Mouse (Mus musculus): ENCODE results near the gene Tbc1d24. TPM values are rescaled to one million over a fixed set of nuclear protein-coding genes. Genes with fewer than 3 reads are reported as not detected.

Gene Tbc1d24
- polyA plus RNA-seq, 1 experiment from 2014 or later: 5.1 TPM

DNA sequence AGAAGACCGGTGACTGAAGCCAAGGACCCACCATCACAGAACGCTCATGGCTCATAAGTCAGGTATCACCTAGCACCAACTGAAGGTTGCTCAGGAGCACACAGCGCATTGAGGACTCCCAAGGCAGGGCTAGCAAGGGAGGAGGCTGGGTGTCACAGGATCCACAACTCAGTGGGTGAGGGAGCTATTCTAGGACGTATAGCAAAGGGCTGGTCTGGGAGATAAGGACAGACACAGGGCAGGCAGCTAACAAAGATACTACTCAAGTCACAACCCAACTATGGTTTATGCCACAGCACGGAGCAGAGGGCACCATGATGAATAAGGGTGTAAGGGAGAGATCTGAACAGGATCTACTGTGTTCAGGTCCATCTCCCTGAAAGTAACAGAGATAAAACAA lies 20.5 kb upstream of the Tbc1d24 start:
- no peaks in the 10 kb centered on the region for H3K27me3 ChIP-seq (replicated peaks)
- 71% methylated on average over 5 of the region's 5 CpGs for WGBS
- H3K4me1 ChIP-seq (replicated peaks): peaks cover 4% of the 10 kb centered on the region
- H3K9ac ChIP-seq: no peak overlapping the region
- peak; percentile 88 for ATAC-seq (ENCODE audit: insufficient number of reproducible peaks, low FRiP score)
- no peak overlapping the region for H3K4me2 ChIP-seq
- H3K36me3 ChIP-seq: peaks cover 86% of the 10 kb centered on the region
- H3K4me3 ChIP-seq: no peak overlapping the region
- H3K27ac ChIP-seq (ENCODE audit: poor library complexity, severe bottlenecking): peak overlapping the region; percentile 25; the same call in 1 of the 2 replicates
- H3K9me3 ChIP-seq (replicated peaks): no peaks in the 10 kb centered on the region

DNA sequence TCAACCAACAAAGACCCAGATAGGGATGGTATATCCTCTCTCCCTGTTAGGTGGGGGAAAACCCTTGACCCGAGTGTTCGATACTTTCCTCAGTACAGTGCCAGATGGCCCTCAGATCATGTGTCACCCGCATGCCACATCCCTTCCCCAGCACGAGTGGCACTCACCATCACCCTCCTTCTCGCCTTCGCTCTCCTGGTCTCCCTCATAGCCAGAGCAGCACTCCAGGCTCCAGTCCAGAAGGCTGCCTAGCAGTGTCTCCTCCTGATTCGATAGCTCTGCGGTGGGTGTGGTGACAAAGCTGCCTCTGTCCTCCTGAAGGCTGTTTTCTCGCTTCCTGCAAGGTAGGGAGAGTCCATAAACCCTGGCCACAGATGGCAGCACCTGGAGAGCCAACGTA lies 19.4 kb upstream of the Tbc1d24 start:
- no peak overlapping the region for H3K9ac ChIP-seq
- no peak overlapping the region for H3K4me3 ChIP-seq
- peaks cover 75% of the 10 kb centered on the region for H3K36me3 ChIP-seq
- H3K27me3 ChIP-seq (replicated peaks): no peaks in the 10 kb centered on the region
- no peak overlapping the region for H3K4me2 ChIP-seq
- H3K27ac ChIP-seq (ENCODE audit: poor library complexity, severe bottlenecking): 0 out of 2 replicates have a peak overlapping the region, but pooled peaks have one; percentile 15
- ATAC-seq (ENCODE audit: insufficient number of reproducible peaks, low FRiP score): no peak
- H3K4me1 ChIP-seq (replicated peaks): peaks cover 8% of the 10 kb centered on the region
- WGBS: 90% methylated on average over 10 of the region's 10 CpGs
- H3K9me3 ChIP-seq (replicated peaks): no peaks in the 10 kb centered on the region

DNA sequence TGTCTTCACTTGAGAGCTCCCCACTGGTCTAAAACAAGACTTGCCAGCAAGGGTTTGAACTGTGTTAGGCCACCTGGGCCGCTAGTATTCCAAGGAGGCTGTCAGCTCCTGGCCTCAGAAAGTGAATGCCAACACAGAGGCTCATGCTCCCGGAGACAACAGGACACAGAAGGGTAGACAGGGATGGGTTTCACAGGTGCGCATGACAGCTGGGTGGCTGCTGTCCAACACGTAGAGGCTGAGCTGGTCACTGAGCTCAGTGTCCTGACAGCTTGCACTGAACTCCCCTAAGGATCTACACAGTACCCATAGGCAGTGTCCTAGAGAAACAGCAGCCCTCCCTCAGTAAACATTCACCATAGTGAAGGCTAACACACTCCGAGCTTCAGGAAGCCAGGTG lies 18.2 kb upstream of the Tbc1d24 start:
- no peak for ATAC-seq (ENCODE audit: insufficient number of reproducible peaks, low FRiP score)
- Histone ChIP-seq H3K4me1 (replicated peaks) (peaks cover 14% of the 10 kb centered on the region), H3K27ac (ENCODE audit: poor library complexity, severe bottlenecking) (no peak overlapping the region), H3K9ac (no peak overlapping the region), H3K4me2 (no peak overlapping the region), H3K9me3 (replicated peaks) (no peaks in the 10 kb centered on the region), H3K36me3 (peaks cover 65% of the 10 kb centered on the region), H3K27me3 (replicated peaks) (no peaks in the 10 kb centered on the region), H3K4me3 (no peak overlapping the region)
- 89% methylated on average over 5 of the region's 5 CpGs for WGBS

DNA sequence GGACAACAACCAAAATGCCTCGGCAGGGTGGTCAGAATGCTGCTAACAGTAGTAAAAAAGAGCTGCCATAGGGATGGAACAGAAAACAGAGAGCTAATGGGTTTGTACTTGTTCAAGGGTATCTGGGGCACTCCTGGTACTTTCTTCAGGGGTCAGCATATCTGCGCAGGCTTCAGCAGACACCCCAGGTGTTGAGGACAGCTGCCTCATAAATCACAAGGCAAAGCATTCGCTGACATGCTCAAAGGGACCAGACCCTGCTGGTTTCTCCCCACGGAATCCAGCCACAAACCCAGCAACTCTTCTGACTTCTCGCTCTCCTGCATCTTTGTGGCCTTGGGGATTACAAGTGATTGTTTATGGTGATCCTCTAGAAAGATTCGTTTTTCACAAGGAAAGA lies 17.3 kb upstream of the Tbc1d24 start:
- H3K4me3 ChIP-seq: no peak overlapping the region
- peaks cover 14% of the 10 kb centered on the region for H3K4me1 ChIP-seq (replicated peaks)
- H3K9me3 ChIP-seq (replicated peaks): no peaks in the 10 kb centered on the region
- H3K9ac ChIP-seq: no peak overlapping the region
- H3K36me3 ChIP-seq: peaks cover 65% of the 10 kb centered on the region
- H3K4me2 ChIP-seq: no peak overlapping the region
- no peaks in the 10 kb centered on the region for H3K27me3 ChIP-seq (replicated peaks)
- no peak for ATAC-seq (ENCODE audit: insufficient number of reproducible peaks, low FRiP score)
- H3K27ac ChIP-seq (ENCODE audit: poor library complexity, severe bottlenecking): no peak overlapping the region
- 79% methylated on average over 6 of the region's 6 CpGs for WGBS

DNA sequence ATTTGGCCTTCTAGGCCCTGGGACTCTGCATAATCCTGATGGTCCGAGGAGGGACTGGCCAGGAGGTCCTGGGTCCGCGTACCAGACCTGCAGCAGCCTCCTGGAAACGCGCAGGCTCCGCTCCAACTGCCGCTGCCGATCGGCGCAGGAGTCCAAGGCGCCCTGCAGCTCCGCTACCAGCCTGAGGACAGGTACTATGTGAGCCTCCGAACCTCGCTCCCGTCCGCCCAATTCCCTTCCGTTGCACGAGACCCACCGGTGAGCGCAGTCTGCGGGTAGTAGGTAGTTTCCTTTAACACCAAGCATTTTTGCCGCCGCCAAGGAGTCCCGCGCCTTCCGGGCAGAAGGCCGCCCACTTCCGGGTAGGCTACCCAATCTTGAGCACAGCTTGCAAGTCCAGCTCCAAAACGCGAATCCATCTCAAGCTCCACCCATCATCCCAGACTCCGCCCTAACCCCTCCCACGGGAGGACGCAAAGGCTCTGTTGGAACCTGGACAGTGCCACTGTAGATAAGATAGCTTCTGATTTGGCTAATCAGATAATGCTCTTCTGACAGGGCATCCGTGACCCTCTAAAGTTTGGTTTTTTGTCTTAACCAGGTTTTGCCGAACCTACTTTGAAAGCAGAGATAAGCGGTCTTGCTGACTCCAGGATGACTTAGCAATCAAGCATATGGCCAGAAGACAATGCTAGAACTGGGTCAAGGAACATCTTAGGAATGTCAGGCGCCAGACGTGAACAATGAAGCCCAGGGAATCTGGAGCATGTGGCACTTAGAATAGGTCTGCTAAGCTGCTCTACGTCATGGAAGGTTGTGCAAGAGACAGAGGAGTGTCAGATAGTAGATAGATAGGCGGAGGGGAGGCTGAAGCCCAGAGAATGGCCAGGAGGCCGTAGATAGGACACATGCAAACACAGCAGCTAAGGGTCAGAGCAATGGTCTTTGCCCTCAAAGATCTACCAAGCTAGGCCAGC lies 15.4 kb upstream of the Tbc1d24 start, which contains the start of gene Tedc2:
TSS of gene Tedc2 (minus strand) at position 417 of the 977 bp plus-strand sequence.
- H3K9ac ChIP-seq: peak within 1 kb of the TSS; percentile 77
- peak within 1 kb of the TSS; percentile 33 for H3K27ac ChIP-seq (ENCODE audit: poor library complexity, severe bottlenecking)
- WGBS: 2% methylated on average over 41 of the region's 41 CpGs
- peaks cover 14% of the 10 kb centered on the region for H3K4me1 ChIP-seq (replicated peaks)
- H3K4me3 ChIP-seq: peak within 1 kb of the TSS; percentile 74
- peak within 1 kb of the TSS; percentile 81 for H3K4me2 ChIP-seq
- H3K27me3 ChIP-seq (replicated peaks): no peaks in the 10 kb centered on the region
- H3K9me3 ChIP-seq (replicated peaks): no peaks in the 10 kb centered on the region
- peaks cover 61% of the 10 kb centered on the region for H3K36me3 ChIP-seq
- ATAC-seq (ENCODE audit: insufficient number of reproducible peaks, low FRiP score): peak; percentile 92

DNA sequence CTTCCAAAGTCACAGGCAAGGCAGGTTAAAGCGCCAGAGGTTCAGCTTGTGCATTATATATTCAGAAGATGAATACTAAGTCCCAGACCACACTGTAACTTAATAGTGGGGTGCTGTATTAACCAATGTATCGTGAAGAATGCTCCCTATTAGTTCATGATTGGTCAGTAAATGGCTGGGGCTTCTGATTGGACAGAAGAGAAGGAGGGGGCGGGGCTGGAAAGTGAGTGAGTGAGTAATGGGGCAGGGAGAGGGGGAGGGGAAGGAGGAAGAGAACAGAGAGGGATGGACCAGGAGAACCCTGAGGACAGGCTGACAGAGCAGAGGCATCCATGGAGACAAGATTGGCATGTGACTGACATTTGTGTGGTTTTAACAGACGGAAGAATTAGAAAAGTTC lies 11.5 kb upstream of the Tbc1d24 start:
- no peak overlapping the region for H3K9ac ChIP-seq
- H3K36me3 ChIP-seq: peaks cover 33% of the 10 kb centered on the region
- H3K4me3 ChIP-seq: no peak overlapping the region
- H3K4me1 ChIP-seq (replicated peaks): peaks cover 19% of the 10 kb centered on the region
- WGBS: 79% methylated on average over 4 of the region's 4 CpGs
- no peak overlapping the region for H3K4me2 ChIP-seq
- H3K27me3 ChIP-seq (replicated peaks): no peaks in the 10 kb centered on the region
- H3K27ac ChIP-seq (ENCODE audit: poor library complexity, severe bottlenecking): no peak overlapping the region
- H3K9me3 ChIP-seq (replicated peaks): no peaks in the 10 kb centered on the region
- no peak for ATAC-seq (ENCODE audit: insufficient number of reproducible peaks, low FRiP score)

DNA sequence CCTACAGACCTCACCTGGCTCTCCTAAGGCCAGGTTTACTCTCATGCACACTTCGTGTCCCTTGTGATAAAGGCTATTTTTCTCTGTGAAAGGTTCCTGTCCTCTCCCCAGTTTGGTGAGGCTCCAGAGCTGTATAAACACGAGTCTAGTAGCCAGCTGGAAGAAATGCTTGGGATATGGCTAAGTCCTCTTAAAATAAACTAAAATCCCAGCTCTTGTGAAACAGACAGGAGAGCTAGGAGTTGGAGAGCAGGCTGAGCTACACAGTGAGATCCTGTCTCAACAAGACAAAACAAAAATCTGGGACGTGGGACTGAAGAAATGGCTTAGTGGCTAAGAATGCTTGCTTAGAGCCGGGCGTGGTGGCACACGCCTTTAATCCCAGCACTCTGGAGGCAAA lies 7.8 kb upstream of the Tbc1d24 start:
- no peaks in the 10 kb centered on the region for H3K9me3 ChIP-seq (replicated peaks)
- peaks cover 33% of the 10 kb centered on the region for H3K4me1 ChIP-seq (replicated peaks)
- H3K9ac ChIP-seq: no peak overlapping the region
- no peak overlapping the region for H3K4me3 ChIP-seq
- peaks cover 29% of the 10 kb centered on the region for H3K36me3 ChIP-seq
- peaks cover 13% of the 10 kb centered on the region for H3K27me3 ChIP-seq (replicated peaks)
- WGBS: 73% methylated on average over 6 of the region's 6 CpGs
- no peak overlapping the region for H3K27ac ChIP-seq (ENCODE audit: poor library complexity, severe bottlenecking)
- no peak overlapping the region for H3K4me2 ChIP-seq
- no peak for ATAC-seq (ENCODE audit: insufficient number of reproducible peaks, low FRiP score)

DNA sequence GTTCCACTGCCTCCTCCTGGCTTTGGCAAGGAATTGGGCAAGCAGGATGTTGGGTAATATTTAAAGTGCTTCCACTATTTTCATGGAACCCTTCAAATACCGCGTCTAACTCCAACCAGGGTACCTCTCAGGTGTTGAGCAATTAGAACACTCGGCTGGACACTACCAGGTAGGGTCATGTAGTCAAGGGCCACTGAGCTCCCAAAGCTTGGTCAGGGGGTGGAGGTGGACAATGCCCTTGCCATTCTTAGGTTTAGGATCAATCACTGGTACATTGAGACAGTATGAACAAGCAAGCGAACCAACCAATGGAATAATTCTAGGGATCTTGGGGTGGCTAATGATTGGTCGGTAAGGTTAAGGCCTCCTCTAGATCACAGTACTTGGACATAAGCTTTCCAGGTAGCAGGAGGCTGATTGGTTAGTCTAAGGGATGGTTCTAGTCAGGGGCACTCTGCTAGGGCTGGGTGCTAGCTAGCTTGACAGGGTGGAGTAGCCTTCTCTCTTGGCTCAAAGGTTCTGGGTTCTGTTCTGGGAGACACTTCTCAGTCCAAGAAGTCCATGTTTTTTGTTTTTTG lies 7.2 kb upstream of the Tbc1d24 start:
- peak overlapping the region; percentile 50; the same call in 1 of the 2 replicates for H3K4me3 ChIP-seq
- ATAC-seq (ENCODE audit: insufficient number of reproducible peaks, low FRiP score): no peak
- peaks cover 23% of the 10 kb centered on the region for H3K36me3 ChIP-seq
- 37% methylated on average over 5 of the region's 5 CpGs for WGBS
- H3K27me3 ChIP-seq (replicated peaks): peaks cover 20% of the 10 kb centered on the region
- peak overlapping the region; percentile 83 for H3K4me2 ChIP-seq
- no peak overlapping the region for H3K9ac ChIP-seq
- peaks cover 39% of the 10 kb centered on the region for H3K4me1 ChIP-seq (replicated peaks)
- no peak overlapping the region for H3K27ac ChIP-seq (ENCODE audit: poor library complexity, severe bottlenecking)
- no peaks in the 10 kb centered on the region for H3K9me3 ChIP-seq (replicated peaks)

DNA sequence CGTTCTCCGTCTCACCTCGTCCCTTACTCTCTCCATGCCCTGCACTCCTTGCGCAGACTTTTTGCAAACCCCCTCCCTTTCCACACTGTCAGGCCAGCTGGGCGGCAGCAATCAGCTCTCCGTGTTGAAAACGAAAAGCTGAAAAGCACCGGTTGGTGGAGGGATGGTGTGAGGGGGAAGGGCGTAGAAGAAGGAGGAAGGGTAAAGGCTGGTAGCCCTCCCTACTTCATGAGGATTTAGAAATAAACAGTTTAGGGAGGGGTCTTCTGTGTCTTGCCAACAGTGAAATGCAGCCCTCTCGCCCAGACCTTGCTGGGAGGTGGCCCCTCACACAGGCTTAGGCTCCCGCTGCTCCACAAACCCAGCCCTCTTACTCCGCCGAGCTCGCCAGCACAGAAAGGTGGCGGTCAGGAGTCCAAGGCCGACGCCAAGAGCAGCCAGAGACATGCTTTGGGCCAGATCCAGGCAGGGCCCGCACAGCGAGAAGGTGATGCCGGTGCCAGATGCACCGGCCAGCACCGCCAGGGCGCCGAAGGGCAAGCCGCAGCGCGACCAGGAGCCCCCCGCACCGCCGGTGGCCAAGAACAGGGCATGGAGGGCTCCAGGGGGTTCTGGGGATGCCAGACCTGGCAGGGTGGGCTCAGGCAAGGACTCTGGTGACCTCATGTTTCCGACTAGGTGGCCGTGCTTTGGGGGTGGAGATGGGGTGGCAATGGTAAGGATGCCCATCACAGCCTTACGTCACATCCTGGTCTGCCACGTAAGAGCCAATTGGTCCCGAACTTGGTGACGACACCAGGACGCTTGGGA lies 6.5 kb upstream of the Tbc1d24 start:
- Histone ChIP-seq H3K4me2 (peak overlapping the region; percentile 83), H3K4me1 (replicated peaks) (peaks cover 46% of the 10 kb centered on the region), H3K27ac (ENCODE audit: poor library complexity, severe bottlenecking) (no peak overlapping the region), H3K4me3 (peak overlapping the region; percentile 50), H3K27me3 (replicated peaks) (peaks cover 27% of the 10 kb centered on the region), H3K36me3 (peaks cover 19% of the 10 kb centered on the region), H3K9me3 (replicated peaks) (no peaks in the 10 kb centered on the region), H3K9ac (peak overlapping the region; percentile 71)
- WGBS: 2% methylated on average over 37 of the region's 37 CpGs
- ATAC-seq (ENCODE audit: insufficient number of reproducible peaks, low FRiP score): no peak

DNA sequence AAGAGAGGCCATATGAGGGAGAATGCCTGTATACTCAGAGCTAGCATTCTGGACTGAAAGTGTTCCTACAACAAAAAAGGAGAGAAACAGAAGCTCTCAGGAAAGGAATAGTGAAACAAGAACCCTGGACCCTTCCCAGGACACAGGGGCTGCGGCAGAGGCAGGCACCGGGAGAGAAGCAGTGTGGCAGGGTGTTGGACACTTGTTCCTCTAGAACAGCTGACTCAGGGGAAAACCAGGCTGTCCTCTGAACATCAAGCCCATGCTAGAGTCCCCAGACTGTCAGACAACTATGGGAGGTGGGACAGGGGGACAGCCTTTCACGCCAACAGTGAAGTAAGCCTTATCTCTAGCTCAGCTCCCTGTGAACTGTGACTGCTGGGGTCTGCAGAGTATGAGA lies 5.2 kb upstream of the Tbc1d24 start:
- H3K27me3 ChIP-seq (replicated peaks): peaks cover 27% of the 10 kb centered on the region
- peak overlapping the region; percentile 83 for H3K4me2 ChIP-seq
- no peak for ATAC-seq (ENCODE audit: insufficient number of reproducible peaks, low FRiP score)
- H3K4me1 ChIP-seq (replicated peaks): peaks cover 59% of the 10 kb centered on the region
- H3K36me3 ChIP-seq: peaks cover 7% of the 10 kb centered on the region
- H3K4me3 ChIP-seq: no peak overlapping the region
- WGBS: 71% methylated on average over 3 of the region's 3 CpGs
- no peak overlapping the region for H3K27ac ChIP-seq (ENCODE audit: poor library complexity, severe bottlenecking)
- H3K9me3 ChIP-seq (replicated peaks): no peaks in the 10 kb centered on the region
- H3K9ac ChIP-seq: peak overlapping the region; percentile 11; the same call in 1 of the 2 replicates

DNA sequence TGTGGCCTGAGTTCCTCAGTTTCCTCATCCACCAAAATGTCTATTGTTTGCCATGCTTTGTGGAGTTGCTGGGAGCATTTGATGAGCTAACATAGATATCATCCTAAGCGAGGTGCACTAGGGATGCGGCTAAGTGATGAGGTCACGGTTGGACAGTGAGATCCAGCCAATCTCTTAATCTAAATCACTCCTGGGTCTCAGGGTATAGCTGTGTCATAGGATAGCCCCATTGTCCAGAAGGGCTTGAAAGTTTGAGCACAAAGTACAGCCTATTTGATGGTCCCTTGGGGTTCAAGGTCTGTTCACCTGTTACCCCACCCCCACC lies 4.5 kb upstream of the Tbc1d24 start:
- Histone ChIP-seq H3K9me3 (replicated peaks) (no peaks in the 10 kb centered on the region), H3K27me3 (replicated peaks) (peaks cover 27% of the 10 kb centered on the region), H3K36me3 (peaks cover under 1% of the 10 kb centered on the region), H3K9ac (peak overlapping the region; percentile 11; the same call in 1 of the 2 replicates), H3K27ac (ENCODE audit: poor library complexity, severe bottlenecking) (no peak overlapping the region), H3K4me3 (no peak overlapping the region), H3K4me2 (0 out of 2 replicates have a peak overlapping the region, but pooled peaks have one; percentile 89), H3K4me1 (replicated peaks) (peaks cover 60% of the 10 kb centered on the region)
- 70% methylated on average over 3 of the region's 3 CpGs for WGBS
- ATAC-seq (ENCODE audit: insufficient number of reproducible peaks, low FRiP score): no peak

All from heart, embryonic 12.5 days (tissue).